Mouse (Mus musculus) spleen, adult 2 months (tissue): Measurements from ENCODE around the gene Polk.

Experiments
- CTCF ChIP-seq: fragments of 200-500 bp; IDR thresholded peaks from 2 replicates; pipeline ENCODE4 v1.5.1; 2011; ENCODE audit warnings: mild to moderate bottlenecking, inconsistent platforms; ENCODE audit not compliant: insufficient read depth, insufficient read length, insufficient replicate concordance; ENCODE audit errors: extremely low read depth
- POLR2A ChIP-seq: fragments of 200-500 bp; IDR thresholded peaks from 2 replicates; pipeline ENCODE4 v1.6.1; 2011; ENCODE audit warnings: low read depth, low read length, inconsistent platforms

DNA sequence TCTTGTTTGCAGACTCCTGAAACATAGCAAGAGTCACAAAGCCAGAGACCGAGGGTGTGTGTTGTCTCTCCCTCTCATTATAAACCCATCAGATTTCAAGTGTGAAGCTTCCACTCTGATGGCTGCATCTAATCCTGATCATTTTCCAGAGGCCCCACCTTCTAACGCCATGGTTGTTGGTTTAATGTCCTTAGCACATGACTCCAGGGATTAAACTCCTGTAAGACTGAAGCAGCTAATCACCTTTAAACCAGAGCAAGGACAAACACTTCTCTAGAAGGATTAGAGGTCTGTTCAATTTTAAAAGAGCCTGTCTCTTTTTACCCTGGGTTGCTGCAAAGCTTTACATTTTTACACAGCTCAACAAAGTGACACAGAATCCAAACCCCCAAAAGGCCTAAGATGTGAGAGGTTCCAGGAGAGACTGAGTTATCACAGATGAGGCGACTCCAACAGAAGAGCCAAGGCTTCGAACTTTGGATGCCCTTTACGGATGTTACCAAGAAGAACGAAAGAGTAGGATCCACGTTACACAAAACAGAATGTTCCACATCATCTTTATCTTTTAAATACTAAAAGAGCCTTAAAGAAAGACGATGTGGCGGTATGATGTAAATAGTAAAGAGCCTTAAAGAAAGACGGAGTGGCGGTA, 92.0 kb downstream of the Polk start:
- TF ChIP-seq CTCF (no peak), POLR2A (no peak)
